Mouse (Mus musculus) liver, adult 2 months (tissue): ENCODE data around the gene Scmh1.
A peak's percentile ranks its signal among the peaks of the same experiment; 100 is the strongest.

Experiments used
- CTCF ChIP-seq: fragments of 200-500 bp; IDR thresholded peaks from 2 replicates; pipeline ENCODE4 v1.5.1; 2011; ENCODE audit warnings: low read depth, low read length, control low read depth
- POLR2A ChIP-seq: fragments of 200-500 bp; IDR thresholded peaks from 2 replicates; pipeline ENCODE4 v1.6.1; 2011; ENCODE audit warnings: low read length, control low read depth; ENCODE audit not compliant: insufficient read depth; ENCODE audit errors: extremely low read depth

- TF ChIP-seq CTCF (peak; percentile 82), POLR2A (no peak)
Observed at GRCm38 (mm10) chr4:120368663-120369062, 36.4 kb upstream of the Scmh1 start.
